Mouse (Mus musculus): ENCODE data around the gene Hoxb1. TPM values are rescaled to one million over a fixed set of nuclear protein-coding genes. Genes with fewer than 3 reads are reported as not detected.
A peak's percentile ranks its signal among the peaks of the same experiment; 100 is the strongest.

Gene Hoxb1
- total RNA-seq, 2 experiments from 2014 or later = not detected

DNA sequence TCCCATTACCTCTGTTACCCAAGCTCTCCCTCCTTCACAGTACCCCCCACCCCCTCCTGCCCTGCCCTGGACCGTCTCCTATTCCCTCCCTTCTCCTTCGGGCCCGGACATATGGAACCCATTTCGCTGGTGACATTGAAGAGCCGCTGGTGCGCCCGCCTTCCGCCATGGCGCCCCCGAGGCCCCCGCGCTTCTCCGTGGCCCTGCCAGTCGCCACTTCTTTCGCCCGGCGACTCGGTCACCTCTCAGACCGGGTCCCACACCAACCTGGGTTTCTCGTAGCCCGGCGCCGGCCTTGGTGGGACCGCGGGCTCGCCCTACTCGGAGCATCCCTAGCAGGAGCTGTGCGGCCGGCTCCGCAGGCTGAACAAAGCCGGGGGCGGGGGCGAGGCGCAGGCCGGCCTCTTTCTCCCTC is 32.9 kb upstream of the Hoxb1 start:
- no peak for DNase-seq (ENCODE audit: extremely low spot score in 1 of 2, low spot score in 2 of 2)
- intact Hi-C loops (cut with DNase I) = no loop called here

DNA sequence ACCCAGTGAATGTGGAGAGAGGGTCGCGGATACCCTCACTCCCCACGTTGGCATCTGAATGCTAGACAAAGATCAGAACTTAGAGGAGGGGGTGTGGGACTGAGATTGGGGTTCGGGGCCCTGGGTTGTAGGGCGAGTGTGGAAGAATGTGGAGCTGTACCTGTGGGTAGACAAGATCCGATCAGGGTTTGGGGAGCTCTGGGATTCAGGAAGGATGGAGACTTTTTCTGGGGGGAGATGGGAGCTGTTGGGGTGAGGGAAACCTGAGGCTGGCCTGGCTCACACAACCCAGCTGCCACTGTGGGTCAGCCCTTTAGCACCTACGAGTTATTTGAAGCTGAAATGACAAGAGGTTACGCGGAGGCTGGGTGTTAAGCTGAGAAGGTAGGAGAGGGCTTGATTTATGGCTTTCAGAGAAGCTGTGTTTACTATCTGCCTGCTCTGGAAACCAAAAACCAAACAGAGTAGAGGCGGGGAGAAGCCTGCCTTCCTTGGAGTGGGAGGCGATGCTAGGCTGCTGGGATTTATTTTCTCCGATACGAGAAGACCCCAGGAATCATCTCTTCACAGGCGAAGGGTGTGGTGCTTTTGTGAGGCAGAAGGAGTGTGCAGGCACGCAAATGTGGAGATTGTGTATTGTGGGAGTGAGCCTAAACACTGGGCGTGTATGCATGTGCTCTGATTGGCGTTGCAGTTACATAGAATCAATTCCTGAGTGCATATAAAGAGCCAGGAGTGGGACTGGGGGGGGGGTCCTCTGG is 32.1 kb upstream of the Hoxb1 start:
- DNase-seq (ENCODE audit: extremely low spot score in 1 of 2, low spot score in 2 of 2) = no peak
- intact Hi-C loops (cut with DNase I) = no loop called here

DNA sequence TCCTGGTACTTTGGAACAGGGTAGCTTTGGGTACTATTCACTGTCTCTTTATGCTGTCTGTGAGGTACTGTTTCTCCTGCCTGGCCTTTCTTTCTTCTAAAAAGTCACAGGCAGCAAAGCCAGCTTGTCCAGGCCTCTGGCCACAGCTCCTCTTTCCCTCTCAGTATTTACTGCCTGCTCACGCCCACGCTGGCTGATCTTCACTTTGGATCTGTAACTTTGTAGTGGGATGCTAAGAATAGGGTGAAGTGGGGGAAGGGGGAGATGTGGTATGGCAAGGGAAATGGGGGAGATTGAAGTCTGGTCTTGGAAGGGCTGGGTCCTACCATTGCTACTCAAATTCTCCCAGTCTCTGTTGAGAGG is 31.6 kb upstream of the Hoxb1 start:
- no peak for DNase-seq (ENCODE audit: extremely low spot score in 1 of 2, low spot score in 2 of 2)
- intact Hi-C loops (cut with DNase I) = no loop called here

DNA sequence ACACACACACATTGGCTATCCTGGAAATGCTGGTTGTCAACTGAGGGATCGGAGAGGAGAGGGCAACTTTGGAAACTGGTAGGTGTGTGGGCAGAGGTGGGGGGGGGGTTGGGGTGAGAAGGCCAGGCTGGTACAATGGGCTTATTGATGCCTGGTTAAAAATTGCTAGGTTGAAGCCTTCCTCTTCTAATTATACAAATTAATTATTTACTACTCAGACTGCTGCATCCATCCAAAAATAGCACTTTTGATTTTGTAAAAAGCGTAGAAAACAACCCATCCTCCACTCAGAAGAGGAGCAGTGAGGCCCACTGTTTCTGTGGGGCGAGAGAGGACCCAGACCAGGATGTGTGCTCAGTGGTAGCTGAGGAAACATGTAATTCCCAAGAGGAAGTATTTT is 30.6 kb upstream of the Hoxb1 start:
- intact Hi-C loops (cut with DNase I) = no loop called here
- DNase-seq (ENCODE audit: extremely low spot score in 1 of 2, low spot score in 2 of 2) = no peak

DNA sequence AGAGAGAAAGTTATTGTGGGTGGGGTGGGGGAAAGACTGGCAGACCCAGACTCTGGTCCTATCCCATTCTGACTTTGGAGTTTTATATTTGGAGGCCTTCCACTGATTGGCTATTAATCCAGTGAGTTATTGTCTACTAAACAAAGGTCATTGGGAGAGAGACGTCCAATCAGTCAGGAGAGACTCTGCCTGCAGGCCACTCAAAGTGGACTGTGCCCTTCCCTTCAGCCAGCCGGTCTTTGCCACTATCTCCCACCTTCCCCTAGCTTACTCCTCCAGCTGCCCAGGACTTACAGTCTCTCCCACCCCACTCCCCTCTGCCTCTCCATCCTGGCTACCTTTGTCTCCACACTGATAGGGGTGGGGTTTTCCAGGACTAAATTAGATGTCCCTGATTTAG is 29.0 kb upstream of the Hoxb1 start:
- intact Hi-C loops (cut with DNase I) = no loop called here
- DNase-seq (ENCODE audit: extremely low spot score in 1 of 2, low spot score in 2 of 2) = no peak

DNA sequence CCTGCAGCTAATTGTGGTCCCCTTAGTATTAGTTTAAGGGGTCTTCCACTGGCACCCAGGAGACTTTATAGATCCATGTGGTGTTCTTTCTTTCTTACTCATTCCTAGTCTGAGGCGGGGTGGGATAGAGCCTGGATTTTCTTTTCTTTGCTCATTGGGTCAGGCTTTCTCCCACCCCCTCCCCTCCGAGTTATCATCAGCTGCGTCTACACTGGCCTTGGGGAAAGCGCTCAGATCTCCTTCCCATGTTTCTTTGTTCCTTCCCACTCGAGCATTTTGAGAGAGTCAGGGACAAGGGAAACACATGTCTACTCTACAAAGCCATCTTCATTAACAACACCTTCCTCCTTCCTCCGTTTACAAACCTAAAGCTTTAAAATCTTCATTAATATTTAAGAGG is 28.5 kb upstream of the Hoxb1 start:
- DNase-seq (ENCODE audit: extremely low spot score in 1 of 2, low spot score in 2 of 2) = no peak
- intact Hi-C loops (cut with DNase I) = no loop called here

DNA sequence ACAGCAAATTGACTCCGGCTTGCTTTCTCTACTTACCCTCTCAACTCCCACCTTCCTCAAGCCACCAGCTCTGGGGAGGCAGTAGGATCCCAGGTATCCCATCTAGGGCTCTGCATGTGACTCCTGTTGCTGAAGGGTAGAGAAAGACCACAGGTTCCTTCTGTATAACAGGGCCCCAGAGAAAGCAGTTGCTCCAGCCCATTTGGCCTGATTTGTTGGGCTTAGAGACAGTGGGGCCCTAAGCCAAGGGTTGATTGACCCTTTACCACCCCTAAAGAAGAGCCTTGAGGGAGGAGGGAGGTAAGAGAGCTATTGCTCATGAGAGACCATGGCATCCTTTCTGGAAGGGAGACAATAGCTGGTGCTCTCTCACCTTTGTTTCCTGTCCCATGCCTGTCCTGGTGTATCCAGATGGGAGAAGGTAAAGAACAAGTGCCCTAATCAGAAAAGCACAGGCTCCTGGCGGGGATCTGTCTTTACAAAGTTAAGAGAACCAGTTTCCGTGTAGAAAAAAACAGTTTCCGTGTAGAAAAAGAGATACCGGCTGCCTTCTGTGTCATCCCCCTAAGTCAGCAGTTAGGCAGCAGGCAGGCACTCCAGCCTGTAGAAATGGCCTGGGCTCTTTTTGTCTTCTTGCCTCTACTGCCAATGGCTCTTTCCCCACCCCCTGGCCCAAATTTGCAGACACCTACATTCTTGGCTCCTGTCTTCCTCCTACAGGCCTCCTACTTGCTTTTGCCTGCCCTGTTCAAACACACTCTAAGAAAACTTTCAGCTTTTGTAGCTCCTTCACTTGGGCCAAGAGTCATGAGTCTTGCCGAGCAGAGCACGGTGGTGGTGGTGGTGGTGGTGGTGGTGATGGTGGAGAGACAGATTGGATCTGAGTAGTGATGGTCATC is 26.3 kb upstream of the Hoxb1 start:
- intact Hi-C loops (cut with DNase I) = no loop called here
- no peak for DNase-seq (ENCODE audit: extremely low spot score in 1 of 2, low spot score in 2 of 2)

DNA sequence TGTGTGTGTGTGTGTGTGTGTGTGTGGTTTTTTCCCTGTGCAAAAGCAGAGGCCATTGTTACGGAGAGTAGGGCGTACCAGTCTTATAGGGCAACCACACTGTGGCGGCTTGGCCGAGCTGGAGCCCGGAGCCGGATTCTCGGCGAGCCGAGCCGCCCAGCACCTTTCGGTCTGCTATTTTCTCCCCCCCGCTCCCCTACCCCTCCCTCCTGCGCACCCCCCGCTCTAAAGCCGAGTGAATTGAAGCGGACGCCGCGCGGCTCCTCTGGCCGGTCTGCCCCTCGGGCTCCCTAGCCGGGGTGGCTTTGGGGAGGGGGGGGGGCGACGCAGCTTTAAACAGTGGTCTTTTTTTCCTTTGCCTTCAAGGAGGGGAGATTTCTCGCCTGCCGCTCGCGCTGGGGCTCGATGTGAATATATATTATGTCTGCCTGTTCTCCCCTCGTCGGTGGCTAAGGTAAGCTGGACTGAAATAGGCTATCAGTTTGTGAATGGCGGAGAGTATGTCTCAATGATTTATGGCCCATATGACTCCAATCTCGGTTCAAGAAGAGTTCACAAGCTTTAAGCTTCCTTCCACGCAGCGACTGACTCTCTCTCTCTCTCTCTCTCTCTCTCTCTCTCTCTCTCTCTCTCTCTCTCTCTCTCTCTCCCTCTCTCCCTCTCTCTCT is 24.7 kb upstream of the Hoxb1 start:
- DNase-seq (ENCODE audit: extremely low spot score in 1 of 2, low spot score in 2 of 2) = no peak
- intact Hi-C loops (cut with DNase I) = no loop called here

DNA sequence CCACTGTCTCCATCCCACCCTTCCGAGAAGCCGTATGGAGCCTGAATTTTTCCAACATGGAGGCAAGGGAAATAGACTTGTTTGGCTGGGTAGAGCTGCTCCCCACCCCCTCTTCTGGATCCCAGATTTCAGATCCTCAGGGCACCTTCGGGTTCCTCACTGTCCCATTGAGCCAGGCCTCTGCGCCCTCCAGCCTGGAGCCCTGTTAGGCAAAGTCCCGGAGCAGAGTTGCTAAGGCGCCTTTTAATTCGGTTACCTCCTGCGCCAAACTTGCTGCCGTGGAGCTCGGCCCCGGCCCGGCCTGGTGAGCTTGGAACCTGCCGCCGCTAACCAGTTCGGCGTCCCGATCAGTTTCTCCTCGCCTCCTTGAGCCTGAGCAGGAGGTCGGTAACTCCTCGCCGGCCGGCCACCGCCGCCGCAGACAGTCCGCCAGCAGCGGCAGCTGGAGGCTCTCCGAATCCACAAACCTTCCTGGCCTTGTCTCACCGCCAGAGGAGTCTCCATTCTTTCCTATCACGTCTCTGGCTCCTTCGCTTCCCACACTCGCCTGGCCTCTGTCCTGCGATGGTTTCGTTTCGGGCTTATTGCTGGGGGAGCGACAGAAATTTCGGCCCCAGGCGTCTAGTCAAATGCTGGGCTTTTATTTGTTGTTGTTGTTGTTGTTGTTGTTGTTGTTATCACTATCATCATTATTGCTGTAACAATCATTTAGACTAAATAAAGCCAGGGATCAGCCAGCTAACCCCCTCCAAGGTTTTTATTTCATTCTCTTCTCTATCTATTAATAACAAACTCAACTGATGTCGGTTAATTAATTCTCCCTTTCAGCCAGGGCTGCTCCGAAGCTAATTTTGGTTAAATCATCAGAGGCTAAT is 23.6 kb upstream of the Hoxb1 start:
- intact Hi-C loops (cut with DNase I) = no loop called here
- DNase-seq (ENCODE audit: extremely low spot score in 1 of 2, low spot score in 2 of 2) = no peak

DNA sequence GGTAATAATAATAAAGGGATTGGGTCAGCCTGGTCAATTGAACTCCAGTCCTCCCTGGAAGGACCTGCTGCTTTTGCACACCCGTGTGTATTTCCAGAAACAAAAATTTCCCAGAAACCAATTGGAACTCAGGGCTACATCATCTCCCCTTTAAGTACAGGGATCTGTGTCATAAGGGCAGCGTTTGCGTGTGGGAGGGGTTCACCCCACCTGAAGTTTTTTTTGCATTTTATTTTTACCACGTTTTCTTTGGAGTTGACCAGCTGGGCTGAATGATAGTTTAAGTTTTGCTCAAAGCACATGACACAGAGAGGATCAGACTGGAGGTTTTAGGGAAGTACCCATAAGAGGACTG is 23.0 kb upstream of the Hoxb1 start:
- intact Hi-C loops (cut with DNase I) = no loop called here

DNA sequence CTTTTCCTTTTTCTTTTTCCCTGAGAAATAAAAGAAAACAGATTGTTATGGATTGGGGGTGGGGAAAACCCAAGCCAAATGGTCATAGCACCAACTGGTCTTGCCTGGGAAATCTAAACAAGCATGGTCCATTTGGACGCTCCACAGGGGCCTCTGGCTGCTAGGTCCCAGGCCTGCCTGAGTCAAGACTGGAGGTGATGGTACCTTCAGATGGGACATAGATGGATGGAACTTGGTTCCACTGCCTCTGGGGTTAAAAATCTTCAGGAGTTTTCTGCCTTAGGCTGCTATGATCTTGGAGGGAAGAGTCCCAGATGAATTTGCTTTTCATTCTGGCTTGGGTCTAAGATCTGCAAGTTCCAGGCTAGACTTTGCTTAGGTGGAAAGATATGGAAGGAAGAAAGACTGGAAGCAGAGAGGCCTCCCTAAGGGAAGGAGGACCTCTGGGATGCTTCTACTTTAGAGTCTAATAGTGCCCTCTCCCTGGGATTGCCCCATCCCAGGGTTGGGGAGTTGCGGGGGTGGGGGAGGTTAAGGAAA is 22.3 kb upstream of the Hoxb1 start:
- no peak for DNase-seq (ENCODE audit: extremely low spot score in 1 of 2, low spot score in 2 of 2)
- intact Hi-C loops (cut with DNase I) = no loop called here

More for the DNA sequence above, 23.0 kb upstream of the Hoxb1 start:
- no peak for DNase-seq (ENCODE audit: extremely low spot score in 1 of 2, low spot score in 2 of 2)

DNA sequence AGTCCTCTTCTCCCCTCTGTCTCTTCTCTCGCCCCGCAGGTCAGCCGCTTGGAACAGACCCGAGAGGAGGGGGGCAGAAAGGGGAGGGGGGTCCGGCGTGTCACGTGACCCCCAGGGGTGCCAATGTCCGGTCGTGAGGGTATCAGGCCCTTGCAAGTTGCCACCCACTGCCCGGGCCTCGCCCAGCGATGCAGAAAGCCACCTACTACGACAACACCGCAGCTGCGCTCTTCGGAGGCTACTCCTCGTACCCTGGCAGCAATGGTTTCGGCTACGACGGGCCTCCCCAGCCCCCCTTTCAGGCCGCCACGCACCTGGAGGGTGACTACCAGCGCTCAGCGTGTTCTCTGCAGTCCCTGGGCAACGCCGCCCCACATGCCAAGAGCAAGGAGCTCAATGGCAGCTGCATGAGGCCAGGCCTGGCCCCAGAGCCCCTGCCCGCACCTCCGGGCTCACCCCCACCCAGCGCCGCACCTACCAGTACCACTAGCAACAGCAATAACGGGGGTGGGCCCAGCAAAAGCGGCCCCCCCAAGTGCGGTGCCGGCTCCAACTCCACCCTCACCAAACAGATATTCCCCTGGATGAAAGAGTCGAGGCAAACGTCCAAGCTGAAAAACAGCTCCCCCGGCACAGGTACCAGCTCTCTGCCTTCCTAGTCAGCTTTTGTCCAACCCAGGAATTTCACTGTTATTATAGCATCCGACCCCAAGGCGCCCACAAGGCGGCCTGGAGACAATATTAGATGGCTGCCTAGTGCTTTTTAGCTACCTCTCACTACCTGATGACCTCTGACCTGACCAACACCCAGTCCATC is 21.3 kb upstream of the Hoxb1 start:
- intact Hi-C loops (cut with DNase I) = no loop called here
- no peak for DNase-seq (ENCODE audit: extremely low spot score in 1 of 2, low spot score in 2 of 2)

DNA sequence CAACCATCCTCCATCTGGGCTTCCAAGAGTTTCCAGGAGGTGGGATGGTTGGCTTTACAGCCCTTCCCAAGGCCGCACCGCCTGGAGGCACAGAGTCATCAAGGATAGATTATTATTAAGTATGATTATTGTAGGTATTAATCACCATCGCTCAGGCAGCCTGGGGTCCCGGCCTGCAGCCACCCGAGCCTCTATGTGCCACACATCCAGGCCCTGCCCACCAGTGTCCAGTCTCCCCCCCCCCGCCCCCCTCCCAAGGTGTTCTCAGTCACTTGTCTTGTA is 20.7 kb upstream of the Hoxb1 start:
- no peak for DNase-seq (ENCODE audit: extremely low spot score in 1 of 2, low spot score in 2 of 2)

DNA sequence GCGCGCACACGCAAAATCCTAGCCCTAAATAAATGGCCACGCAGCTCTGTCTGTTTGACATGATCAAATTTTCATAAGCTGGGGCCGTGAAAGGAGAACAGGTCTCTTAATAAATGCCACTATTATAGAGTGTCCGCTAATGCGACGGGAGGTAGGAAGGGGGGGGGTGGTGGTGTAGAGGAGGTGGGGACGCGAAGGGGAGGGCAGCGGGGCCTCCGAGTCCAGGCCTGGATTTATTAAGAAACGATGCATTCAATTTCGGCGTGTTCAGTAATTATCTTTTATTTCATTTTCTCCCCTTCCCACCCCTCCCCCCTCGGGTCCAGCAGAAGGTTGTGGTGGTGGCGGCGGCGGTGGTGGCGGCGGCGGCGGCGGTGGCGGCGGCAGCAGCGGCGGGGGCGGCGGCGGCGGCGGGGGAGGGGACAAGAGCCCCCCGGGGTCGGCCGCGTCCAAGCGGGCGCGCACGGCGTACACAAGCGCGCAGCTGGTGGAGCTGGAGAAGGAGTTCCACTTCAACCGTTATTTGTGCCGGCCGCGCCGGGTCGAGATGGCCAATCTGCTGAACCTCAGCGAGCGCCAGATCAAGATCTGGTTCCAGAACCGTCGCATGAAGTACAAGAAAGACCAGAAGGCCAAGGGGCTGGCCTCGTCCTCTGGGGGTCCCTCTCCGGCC is 20.2 kb upstream of the Hoxb1 start:
- intact Hi-C loops (cut with DNase I) = no loop called here
- DNase-seq (ENCODE audit: extremely low spot score in 1 of 2, low spot score in 2 of 2) = peak in 1 of 2 experiments; percentile 23

More for the DNA sequence above, 20.7 kb upstream of the Hoxb1 start:
- intact Hi-C loops (cut with DNase I) = no loop called here

DNA sequence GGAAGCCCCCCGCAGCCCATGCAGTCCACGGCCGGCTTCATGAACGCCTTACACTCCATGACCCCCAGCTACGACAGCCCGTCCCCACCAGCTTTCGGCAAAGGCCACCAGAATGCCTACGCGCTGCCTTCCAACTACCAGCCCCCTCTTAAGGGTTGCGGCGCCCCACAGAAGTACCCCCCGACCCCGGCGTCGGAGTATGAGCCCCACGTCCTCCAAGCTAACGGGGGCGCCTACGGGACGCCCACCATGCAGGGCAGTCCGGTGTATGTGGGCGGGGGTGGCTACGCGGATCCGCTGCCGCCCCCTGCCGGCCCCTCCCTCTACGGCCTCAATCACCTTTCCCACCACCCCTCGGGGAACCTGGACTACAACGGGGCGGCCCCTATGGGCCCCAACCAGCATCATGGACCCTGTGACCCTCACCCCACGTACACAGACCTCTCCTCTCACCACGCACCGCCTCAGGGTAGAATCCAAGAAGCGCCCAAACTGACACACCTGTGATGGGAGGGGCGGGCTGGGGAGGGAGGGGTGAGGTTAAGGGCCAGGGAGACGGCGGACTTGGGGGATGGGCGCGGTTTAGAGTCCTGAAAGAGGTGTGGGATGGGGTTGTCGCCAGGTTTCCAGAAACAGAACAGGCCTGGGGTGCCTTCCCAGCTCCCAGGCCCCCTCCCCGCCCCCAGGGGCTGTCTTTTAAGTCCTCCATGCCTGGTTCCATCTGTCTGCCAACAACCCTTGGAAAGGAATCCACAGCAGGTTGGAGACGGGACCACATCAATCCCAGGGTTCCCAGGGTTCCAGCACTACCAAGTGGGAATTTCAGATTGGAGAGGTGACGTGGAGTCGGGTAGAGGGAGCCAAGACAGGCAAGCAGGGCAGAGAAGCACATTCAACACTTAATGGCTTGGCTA is 19.4 kb upstream of the Hoxb1 start:
- peak in 1 of 2 experiments; percentile 23 for DNase-seq (ENCODE audit: extremely low spot score in 1 of 2, low spot score in 2 of 2)
- intact Hi-C loops (cut with DNase I) = no loop called here

DNA sequence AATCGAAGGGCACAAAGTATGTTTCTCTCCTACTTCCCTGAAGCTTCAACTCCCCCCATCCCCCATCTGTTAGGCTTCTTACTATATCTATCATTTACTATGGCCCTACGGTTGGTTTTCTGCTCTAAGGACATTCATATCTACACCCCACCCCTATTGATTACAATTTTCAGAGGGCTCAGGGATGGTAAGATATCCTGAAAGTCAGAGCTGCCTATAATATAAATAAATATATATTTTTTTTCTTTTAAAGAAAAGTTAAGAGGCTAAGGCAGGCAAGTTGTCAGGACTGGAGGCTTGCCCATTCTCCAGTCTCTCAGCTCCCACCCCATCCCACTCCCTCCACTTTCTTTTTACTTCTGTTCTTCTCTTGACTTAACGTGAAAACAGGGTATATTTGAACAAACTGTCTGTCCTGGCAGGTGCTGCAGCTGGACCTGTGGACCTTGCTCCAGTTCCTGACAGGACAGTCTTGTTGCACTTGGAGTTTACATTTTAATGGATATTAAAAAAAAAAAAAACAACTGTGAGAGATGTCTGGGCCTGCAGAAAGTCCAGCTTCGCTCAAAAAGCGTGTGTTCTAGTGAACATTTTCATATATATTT is 18.5 kb upstream of the Hoxb1 start:
- intact Hi-C loops (cut with DNase I) = no loop called here
- DNase-seq (ENCODE audit: extremely low spot score in 1 of 2, low spot score in 2 of 2) = no peak

Data from left cerebral cortex, postnatal 10 days (tissue).